Mouse (Mus musculus) forebrain, embryonic 12.5 days (tissue): Measurements from ENCODE around the gene Ick. TPM values are rescaled to one million over a fixed set of nuclear protein-coding genes. Genes with fewer than 3 reads are reported as not detected.
A peak's percentile ranks its signal among the peaks of the same experiment; 100 is the strongest.
"Not testable (repeated sequence)": the region's sequence is repeated elsewhere in the genome, so short reads cannot be mapped to it uniquely, and the experiment has no call there.

Experiments
- ATAC-seq: fragments of 200-750 bp; cut with Nextera tagmentation; 2 replicates; pipeline ENCODE4 v1.8.0; 2017; ENCODE audit warnings: moderate TSS enrichment; ENCODE audit not compliant: low FRiP score
- H3K27ac ChIP-seq: fragments of 300-500 bp; sonication (generic); 2 replicates; pipeline ENCODE4 v1.5.1; 2016; ENCODE audit warnings: mild to moderate bottlenecking
- H3K27me3 ChIP-seq: fragments of 300-500 bp; sonication (generic); 2 replicates; pipeline ENCODE4 v1.6.1; 2016; ENCODE audit warnings: mild to moderate bottlenecking
- H3K36me3 ChIP-seq: fragments of 300-500 bp; sonication (generic); replicated peaks from 2 replicates; pipeline ENCODE4 v1.6.1; 2016; ENCODE audit warnings: mild to moderate bottlenecking
- H3K4me1 ChIP-seq: fragments of 300-500 bp; sonication (generic); 2 replicates; pipeline ENCODE4 v1.6.1; 2016
- H3K4me2 ChIP-seq: fragments of 300-500 bp; sonication (generic); 2 replicates; pipeline ENCODE4 v1.6.1; 2016; ENCODE audit warnings: mild to moderate bottlenecking, moderate library complexity
- H3K4me3 ChIP-seq: fragments of 300-500 bp; sonication (generic); replicated peaks from 2 replicates; pipeline ENCODE4 v1.5.1; 2016; ENCODE audit warnings: mild to moderate bottlenecking
- H3K9ac ChIP-seq: fragments of 300-500 bp; sonication (generic); 2 replicates; pipeline ENCODE4 v1.6.1; 2016; ENCODE audit warnings: mild to moderate bottlenecking
- H3K9me3 ChIP-seq: fragments of 300-500 bp; sonication (generic); 2 replicates; pipeline ENCODE4 v1.6.1; 2016
- WGBS: fragments of 180-500 bp; shearing (Covaris S2); methylation state at CpG from one replicate; pipeline ENCODE4 v1.1.7; 2016; 5-methylcytosine and 5-hydroxymethylcytosine counted together
- polyA plus RNA-seq: library from polyadenylated mRNA; unstranded; fragments of >200 nt; fragmentation: Nextera tagmentation; extraction: Ambion mirVana; gene quantifications from 2 replicates; pipeline ENCODE4 v1.2.1, GENCODE M21; 2016

Ick gene
- polyA plus RNA-seq, 1 experiment from 2014 or later: 35.5 TPM

GRCm38 (mm10) chr9:78164741-78165140, 55.7 kb downstream of the Ick start:
- no peak overlapping the region for H3K4me3 ChIP-seq
- no peak overlapping the region for H3K9ac ChIP-seq
- no peak for ATAC-seq
- H3K36me3 ChIP-seq: peaks cover 83% of the 10 kb centered on the region
- H3K9me3 ChIP-seq: no peaks in the 10 kb centered on the region
- no peaks in the 10 kb centered on the region for H3K27me3 ChIP-seq
- no peak overlapping the region for H3K27ac ChIP-seq
- no peaks in the 10 kb centered on the region for H3K4me1 ChIP-seq
- 91% methylated on average over 3 of the region's 3 CpGs for WGBS
- H3K4me2 ChIP-seq: no peak overlapping the region

- H3K4me2 ChIP-seq: no peak overlapping the region
- peaks cover 77% of the 10 kb centered on the region for H3K36me3 ChIP-seq
- no peak overlapping the region for H3K4me3 ChIP-seq
- H3K27me3 ChIP-seq: no peaks in the 10 kb centered on the region
- H3K9ac ChIP-seq: no peak overlapping the region
- H3K4me1 ChIP-seq: no peaks in the 10 kb centered on the region
- no peak overlapping the region for H3K27ac ChIP-seq
- WGBS: 94% methylated on average over 6 of the region's 6 CpGs
- ATAC-seq: no peak
- H3K9me3 ChIP-seq: no peaks in the 10 kb centered on the region
Measured at GRCm38 (mm10) chr9:78165454-78165853, 56.5 kb downstream of the Ick start.

- no peak for ATAC-seq
- Histone ChIP-seq H3K27me3 (no peaks in the 10 kb centered on the region), H3K27ac (no peak overlapping the region), H3K9me3 (no peaks in the 10 kb centered on the region), H3K36me3 (peaks cover 63% of the 10 kb centered on the region), H3K9ac (no peak overlapping the region), H3K4me1 (no peaks in the 10 kb centered on the region), H3K4me3 (no peak overlapping the region), H3K4me2 (no peak overlapping the region)
- 89% methylated on average over 19 of the region's 19 CpGs for WGBS
Measured at GRCm38 (mm10) chr9:78166694-78167452, 57.9 kb downstream of the Ick start.

- H3K27ac ChIP-seq: no peak overlapping the region
- no peak for ATAC-seq
- H3K4me3 ChIP-seq: no peak overlapping the region
- 91% methylated on average over 19 of the region's 19 CpGs for whole genome bisulfite sequencing
- peaks cover 57% of the 10 kb centered on the region for H3K36me3 ChIP-seq
- no peaks in the 10 kb centered on the region for H3K27me3 ChIP-seq
- H3K9me3 ChIP-seq: no peaks in the 10 kb centered on the region
- H3K4me1 ChIP-seq: no peaks in the 10 kb centered on the region
- H3K9ac ChIP-seq: no peak overlapping the region
- H3K4me2 ChIP-seq: no peak overlapping the region
Measured at GRCm38 (mm10) chr9:78167453-78167969, 58.5 kb downstream of the Ick start.

- peaks cover 45% of the 10 kb centered on the region for H3K36me3 ChIP-seq
- no peaks in the 10 kb centered on the region for H3K27me3 ChIP-seq
- H3K27ac ChIP-seq: no peak overlapping the region
- no peak for ATAC-seq
- H3K4me1 ChIP-seq: no peaks in the 10 kb centered on the region
- H3K9ac ChIP-seq: no peak overlapping the region
- H3K9me3 ChIP-seq: no peaks in the 10 kb centered on the region
- H3K4me2 ChIP-seq: no peak overlapping the region
- WGBS: 95% methylated on average over 6 of the region's 6 CpGs
- no peak overlapping the region for H3K4me3 ChIP-seq
Measured at GRCm38 (mm10) chr9:78168864-78169263, 59.9 kb downstream of the Ick start.

GRCm38 (mm10) chr9:78174016-78174415, 65.0 kb downstream of the Ick start:
- Histone ChIP-seq H3K36me3 (peaks cover 3% of the 10 kb centered on the region), H3K4me2 (no peak overlapping the region), H3K9ac (no peak overlapping the region), H3K4me3 (no peak overlapping the region), H3K4me1 (peaks cover 10% of the 10 kb centered on the region), H3K9me3 (no peaks in the 10 kb centered on the region), H3K27me3 (no peaks in the 10 kb centered on the region), H3K27ac (no peak overlapping the region)
- 30% methylated on average over 1 of the region's 1 CpGs for WGBS
- no peak for ATAC-seq

- not testable (repeated sequence) for H3K4me2 ChIP-seq, H3K9me3 ChIP-seq, H3K4me1 ChIP-seq, H3K9ac ChIP-seq, H3K27ac ChIP-seq, H3K27me3 ChIP-seq, H3K4me3 ChIP-seq, H3K36me3 ChIP-seq
- 45% methylated on average over 3 of the region's 3 CpGs for WGBS
- ATAC-seq: peak; percentile 34; the same call in 1 of the 2 replicates
Measured at GRCm38 (mm10) chr9:78174925-78175276, 65.9 kb downstream of the Ick start.

GRCm38 (mm10) chr9:78175277-78176200, 66.5 kb downstream of the Ick start:
- Histone ChIP-seq H3K4me1 (peaks cover 10% of the 10 kb centered on the region), H3K36me3 (no peaks in the 10 kb centered on the region), H3K4me2 (peak overlapping the region; percentile 60), H3K27ac (peak overlapping the region; percentile 96), H3K9me3 (no peaks in the 10 kb centered on the region), H3K9ac (peak overlapping the region; percentile 76), H3K4me3 (peak overlapping the region; percentile 55), H3K27me3 (no peaks in the 10 kb centered on the region)
- under 1% methylated on average over 49 of the region's 58 CpGs for WGBS
- peak; percentile 99 for ATAC-seq

GRCm38 (mm10) chr9:78176201-78176727, 67.3 kb downstream of the Ick start:
- Histone ChIP-seq H3K4me2 (peak overlapping the region; percentile 60), H3K36me3 (no peaks in the 10 kb centered on the region), H3K9me3 (no peaks in the 10 kb centered on the region), H3K27me3 (no peaks in the 10 kb centered on the region), H3K9ac (peak overlapping the region; percentile 76), H3K4me3 (peak overlapping the region; percentile 55), H3K4me1 (peaks cover 10% of the 10 kb centered on the region), H3K27ac (peak overlapping the region; percentile 96)
- WGBS: under 1% methylated on average over 22 of the region's 22 CpGs
- peak; percentile 69 for ATAC-seq

GRCm38 (mm10) chr9:78176831-78177230, 67.8 kb downstream of the Ick start:
- Histone ChIP-seq H3K27ac (peak overlapping the region; percentile 96), H3K27me3 (no peaks in the 10 kb centered on the region), H3K9me3 (no peaks in the 10 kb centered on the region), H3K4me1 (peaks cover 10% of the 10 kb centered on the region), H3K36me3 (no peaks in the 10 kb centered on the region), H3K9ac (peak overlapping the region; percentile 76; the same call in 1 of the 2 replicates), H3K4me3 (peak overlapping the region; percentile 55), H3K4me2 (peak overlapping the region; percentile 60)
- 45% methylated on average over 7 of the region's 7 CpGs for WGBS
- no peak for ATAC-seq

- no peak for ATAC-seq
- no peak overlapping the region for H3K27ac ChIP-seq
- no peaks in the 10 kb centered on the region for H3K27me3 ChIP-seq
- H3K4me1 ChIP-seq: peaks cover 10% of the 10 kb centered on the region
- 80% methylated on average over 5 of the region's 5 CpGs for WGBS
- no peak overlapping the region for H3K9ac ChIP-seq
- H3K9me3 ChIP-seq: no peaks in the 10 kb centered on the region
- no peak overlapping the region for H3K4me3 ChIP-seq
- no peak overlapping the region for H3K4me2 ChIP-seq
- H3K36me3 ChIP-seq: no peaks in the 10 kb centered on the region
Measured at GRCm38 (mm10) chr9:78178197-78178596, 69.2 kb downstream of the Ick start.

GRCm38 (mm10) chr9:78179071-78179470, 70.1 kb downstream of the Ick start:
- ATAC-seq: no peak
- WGBS: 93% methylated on average over 2 of the region's 2 CpGs

More at GRCm38 (mm10) chr9:78179071-78179470, 70.1 kb downstream of the Ick start:
- Histone ChIP-seq H3K9me3 (no peaks in the 10 kb centered on the region), H3K36me3 (no peaks in the 10 kb centered on the region), H3K4me2 (no peak overlapping the region), H3K27ac (no peak overlapping the region), H3K27me3 (no peaks in the 10 kb centered on the region), H3K9ac (no peak overlapping the region), H3K4me1 (peaks cover 10% of the 10 kb centered on the region), H3K4me3 (no peak overlapping the region)
